Mouse (Mus musculus): ENCODE data around the gene Whamm. TPM values are rescaled to one million over a fixed set of nuclear protein-coding genes. Genes with fewer than 3 reads are reported as not detected.

Gene Whamm
- total RNA-seq, 2 experiments from 2014 or later, result 17.9 to 19.7 TPM

- no peak for DNase-seq
Observed at GRCm38 (mm10) chr7:81564766-81565165, 6.3 kb upstream of the Whamm start.

GRCm38 (mm10) chr7:81565381-81566055 is 5.5 kb upstream of the Whamm start:
- DNase-seq, result peak; percentile 54 to 65

- DNase-seq, result no peak
Observed at GRCm38 (mm10) chr7:81566332-81566731, 4.7 kb upstream of the Whamm start.

GRCm38 (mm10) chr7:81566892-81567291 is 4.2 kb upstream of the Whamm start, which contains the start of gene Fsd2:
Gene Fsd2, minus strand, starts transcription at chr7:81566944.
- DNase-seq, result no peak

- DNase-seq, result no peak
Observed at GRCm38 (mm10) chr7:81567396-81567795, 3.7 kb upstream of the Whamm start.

- DNase-seq, result no peak
Observed at GRCm38 (mm10) chr7:81569851-81570250, 1.2 kb upstream of the Whamm start.

- DNase-seq, result no peak
Observed at GRCm38 (mm10) chr7:81570271-81570670, 795 bp upstream of the Whamm start.

- DNase-seq, result no peak
Observed at GRCm38 (mm10) chr7:81570752-81571107, 336 bp upstream of the Whamm start.

GRCm38 (mm10) chr7:81571941-81572441 is 925 bp downstream of the Whamm start:
- no peak for DNase-seq

GRCm38 (mm10) chr7:81572610-81573268 is 1.7 kb downstream of the Whamm start:
- DNase-seq, result no peak

GRCm38 (mm10) chr7:81573397-81573796 is 2.3 kb downstream of the Whamm start:
- DNase-seq, result no peak

- DNase-seq, result no peak
Observed at GRCm38 (mm10) chr7:81573821-81574220, 2.8 kb downstream of the Whamm start.

GRCm38 (mm10) chr7:81575606-81576005 is 4.5 kb downstream of the Whamm start:
- DNase-seq, result no peak

- no peak for DNase-seq
Observed at GRCm38 (mm10) chr7:81577872-81578271, 6.8 kb downstream of the Whamm start.

GRCm38 (mm10) chr7:81578413-81578812 is 7.3 kb downstream of the Whamm start:
- no peak for DNase-seq

- no peak for DNase-seq
Observed at GRCm38 (mm10) chr7:81579312-81579711, 8.2 kb downstream of the Whamm start.

GRCm38 (mm10) chr7:81583512-81583911 is 12.4 kb downstream of the Whamm start:
- no peak for DNase-seq

- no peak for DNase-seq
Observed at GRCm38 (mm10) chr7:81585326-81585725, 14.3 kb downstream of the Whamm start.

GRCm38 (mm10) chr7:81587238-81587637 is 16.2 kb downstream of the Whamm start:
- DNase-seq, result no peak

- no peak for DNase-seq
Observed at GRCm38 (mm10) chr7:81592686-81593085, 21.6 kb downstream of the Whamm start.

GRCm38 (mm10) chr7:81593387-81593786 is 22.3 kb downstream of the Whamm start:
- no peak for DNase-seq

GRCm38 (mm10) chr7:81595056-81595455 is 24.0 kb downstream of the Whamm start:
- DNase-seq, result no peak

GRCm38 (mm10) chr7:81596086-81596485 is 25.0 kb downstream of the Whamm start:
- DNase-seq, result no peak

GRCm38 (mm10) chr7:81597660-81598059 is 26.6 kb downstream of the Whamm start:
- no peak for DNase-seq

Measured in layer of hippocampus, postnatal 36 days (tissue).